Mouse (Mus musculus): Measurements from ENCODE around the gene Gm28041. TPM values are rescaled to one million over a fixed set of nuclear protein-coding genes. Genes with fewer than 3 reads are reported as not detected.

The Gm28041 gene
- total and polyA plus RNA-seq, 2 experiments from 2014 or later, result not detected

DNA sequence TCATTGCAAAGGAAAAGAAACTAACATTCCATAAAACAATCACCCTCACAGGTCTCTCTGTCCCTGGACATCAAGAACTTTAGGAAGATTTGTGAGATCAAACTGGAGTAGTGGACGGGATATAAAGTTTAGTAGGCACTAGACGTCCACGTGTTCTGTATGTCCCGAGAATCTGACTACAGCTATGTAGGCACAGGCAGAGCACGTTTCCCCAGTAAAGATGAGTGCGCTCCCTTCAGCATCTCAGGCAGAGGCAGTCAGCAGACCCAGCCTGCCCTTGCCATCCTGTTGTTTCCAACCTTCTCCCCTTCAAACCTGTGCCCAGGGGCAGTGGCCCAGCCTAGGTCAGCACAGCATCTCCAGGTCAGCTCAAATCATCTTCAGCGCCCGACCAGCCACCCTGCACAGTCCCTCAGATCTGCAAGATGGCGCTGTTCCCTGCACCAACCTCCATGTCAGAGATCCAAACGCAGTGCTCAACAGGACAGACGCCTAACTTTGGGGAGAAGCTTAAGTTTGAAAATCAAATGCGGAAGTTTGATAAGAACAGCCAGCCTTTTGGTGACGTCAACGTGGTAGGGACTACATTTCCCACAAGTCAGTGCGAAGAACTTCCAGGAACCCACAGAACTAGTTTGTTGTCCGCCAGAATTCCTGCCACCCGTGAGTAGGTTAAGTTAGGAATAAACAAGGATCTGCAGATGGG lies 43.4 kb downstream of the Gm28041 start, which contains the start of gene Zfp595:
TSS of gene Zfp595 (minus strand) at position 552 of the 706 bp plus-strand sequence.
- H3K27ac ChIP-seq (ENCODE audit: low read depth, low read length), result no peak within 1 kb of the TSS
- peak; percentile 95 for ATAC-seq

DNA sequence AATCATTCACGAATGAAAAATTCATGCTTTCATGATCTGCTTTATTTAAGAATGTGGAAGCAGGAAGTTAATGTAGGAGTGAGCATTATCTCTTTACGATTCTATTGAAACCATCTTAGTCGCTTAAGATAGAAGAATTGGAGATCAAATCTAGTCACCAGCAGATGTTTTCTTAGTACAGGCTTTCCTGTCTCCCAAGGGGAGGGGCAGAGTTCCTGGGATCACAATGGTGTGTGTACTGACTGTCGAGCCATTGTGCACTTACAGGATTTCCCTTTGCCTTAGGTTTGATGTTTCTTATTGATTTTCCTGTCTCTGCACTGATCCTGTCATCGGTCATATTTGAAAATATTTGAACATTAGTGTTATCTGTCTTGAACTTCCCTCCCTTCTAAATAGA lies 68.8 kb downstream of the Gm28041 start:
- ATAC-seq (peak; percentile 66), DNase-seq (no peak)
- Histone ChIP-seq H3K4me1 (ENCODE audit: insufficient read depth) (no peaks in the 10 kb centered on the region), H3K4me2 (ENCODE audit: low read depth) (peak overlapping the region; percentile 90), H3K4me3 (ENCODE audit: low read depth, low read length) (peak overlapping the region; percentile 75), H3K36me3 (ENCODE audit: insufficient read depth) (no peaks in the 10 kb centered on the region), H3K9me3 (ENCODE audit: low read length) (no peaks in the 10 kb centered on the region), H3K27ac (ENCODE audit: low read depth, low read length) (peak overlapping the region; percentile 74), H3K9ac (peak overlapping the region; percentile 76), H3K27me3 (ENCODE audit: insufficient read depth, low read length) (no peaks in the 10 kb centered on the region)
- no peak for TF ChIP-seq CTCF (IDR thresholded peaks at IDR 0.05; ENCODE audit: low read depth)
- WGBS, result 27% methylated on average over 5 of the region's 5 CpGs

More for the DNA sequence above, 43.4 kb downstream of the Gm28041 start, which contains the start of gene Zfp595:
- WGBS, result 16% methylated on average over 17 of the region's 17 CpGs
- H3K4me2 ChIP-seq (ENCODE audit: low read depth), result peak within 1 kb of the TSS; percentile 80
- peak; percentile 81 for DNase-seq
- no peaks in the 10 kb centered on the region for H3K36me3 ChIP-seq (ENCODE audit: insufficient read depth)
- H3K9me3 ChIP-seq (ENCODE audit: low read length), result no peaks in the 10 kb centered on the region
- H3K27me3 ChIP-seq (ENCODE audit: insufficient read depth, low read length), result no peaks in the 10 kb centered on the region
- TF ChIP-seq CTCF (IDR thresholded peaks at IDR 0.05; ENCODE audit: low read depth), result peak; percentile 67
- peak within 1 kb of the TSS; percentile 53 for H3K4me3 ChIP-seq (ENCODE audit: low read depth, low read length)
- H3K9ac ChIP-seq, result peak within 1 kb of the TSS; percentile 50
- H3K4me1 ChIP-seq (ENCODE audit: insufficient read depth), result no peaks in the 10 kb centered on the region

DNA sequence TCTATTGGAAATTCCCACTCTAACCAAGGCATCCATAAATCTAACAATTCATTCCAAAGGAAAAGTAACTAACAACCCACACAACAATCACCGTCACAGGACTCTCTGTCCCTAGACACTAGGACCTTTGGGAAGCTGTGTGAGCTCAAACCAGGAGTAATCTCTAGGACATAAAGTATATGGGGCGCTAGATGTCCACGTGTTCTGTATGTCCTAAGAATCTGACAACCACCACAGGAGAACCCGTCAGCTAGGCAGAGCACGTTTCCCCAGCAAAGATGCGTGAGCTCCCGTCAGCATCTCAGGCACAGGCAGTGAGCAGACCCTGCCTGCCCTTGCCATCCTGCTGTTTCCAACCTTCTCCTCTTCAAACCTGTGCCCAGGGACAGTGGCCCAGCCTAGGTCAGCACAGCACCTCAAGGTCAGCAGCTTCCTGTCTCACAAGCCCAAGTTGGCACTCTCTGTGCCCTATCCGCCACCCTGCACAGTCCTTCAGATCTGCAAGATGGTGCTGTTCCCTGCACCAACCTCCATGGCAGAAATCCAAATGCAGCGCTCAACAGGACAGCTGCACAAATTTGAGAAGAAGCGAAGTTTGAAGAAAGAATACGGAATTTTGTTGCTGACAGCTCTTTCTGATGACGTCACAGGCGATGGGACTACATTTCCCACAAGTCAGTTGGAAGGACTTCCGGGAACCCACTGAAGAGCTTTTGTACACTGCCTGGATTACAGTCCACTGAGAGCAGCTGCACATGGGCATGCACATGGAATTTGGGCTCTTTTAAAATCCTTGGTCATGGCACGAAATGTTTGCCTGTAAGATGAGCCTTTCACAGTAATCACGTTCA lies 69.5 kb downstream of the Gm28041 start, which contains the start of gene Zfp457:
TSS of gene Zfp457 (minus strand) at position 664 of the 851 bp plus-strand sequence.
- no peaks in the 10 kb centered on the region for H3K27me3 ChIP-seq (ENCODE audit: insufficient read depth, low read length)
- H3K4me3 ChIP-seq (ENCODE audit: low read depth, low read length), result peak within 1 kb of the TSS; percentile 75
- no peaks in the 10 kb centered on the region for H3K36me3 ChIP-seq (ENCODE audit: insufficient read depth)
- 9% methylated on average over 16 of the region's 16 CpGs for WGBS
- peak within 1 kb of the TSS; percentile 90 for H3K4me2 ChIP-seq (ENCODE audit: low read depth)
- ATAC-seq (peak; percentile 100), DNase-seq (peak; percentile 94)
- H3K9ac ChIP-seq, result peak within 1 kb of the TSS; percentile 76
- H3K9me3 ChIP-seq (ENCODE audit: low read length), result no peaks in the 10 kb centered on the region
- no peaks in the 10 kb centered on the region for H3K4me1 ChIP-seq (ENCODE audit: insufficient read depth)
- TF ChIP-seq CTCF (IDR thresholded peaks at IDR 0.05; ENCODE audit: low read depth), result peak; percentile 44; the same call in 1 of the 2 replicates
- peak within 1 kb of the TSS; percentile 74 for H3K27ac ChIP-seq (ENCODE audit: low read depth, low read length)

Other genes with a start within 250 kb of the Gm28041 start
- 2.9 and 7.8 TPM in 2 replicates for gene Rsl1, start 202.6 kb downstream of the Gm28041 start, total RNA-seq (2014; rRNA removed)
- 2.9 and 3.3 TPM in 2 replicates for gene Rsl1, start 202.6 kb downstream of the Gm28041 start, polyA plus RNA-seq (2015; fragmentation: Nextera tagmentation; extraction: Ambion mirVana)
- gene Zfp455, start 181.2 kb downstream of the Gm28041 start, total RNA-seq (2014; rRNA removed), result 2.5 and 3.2 TPM in 2 replicates
- gene Zfp455, start 181.2 kb downstream of the Gm28041 start, polyA plus RNA-seq (2015; fragmentation: Nextera tagmentation; extraction: Ambion mirVana), result 0.67 and 1.2 TPM in 2 replicates
- gene Zfp458, start 97.3 kb downstream of the Gm28041 start, total RNA-seq (2014; rRNA removed), result 15.5 and 16.6 TPM in 2 replicates
- 2.9 and 3.1 TPM in 2 replicates for gene Zfp458, start 97.3 kb downstream of the Gm28041 start, polyA plus RNA-seq (2015; fragmentation: Nextera tagmentation; extraction: Ambion mirVana)
- gene Zfp457, start 69.2 kb downstream of the Gm28041 start, total RNA-seq (2014; rRNA removed), result 0.81 and 1.5 TPM in 2 replicates
- 0.31 and 0.41 TPM in 2 replicates for gene Zfp457, start 69.2 kb downstream of the Gm28041 start, polyA plus RNA-seq (2015; fragmentation: Nextera tagmentation; extraction: Ambion mirVana)
- gene Zfp595, start 43.2 kb downstream of the Gm28041 start, total RNA-seq (2014; rRNA removed), result 3.0 and 3.2 TPM in 2 replicates
- 0.50 and 0.54 TPM in 2 replicates for gene Zfp595, start 43.2 kb downstream of the Gm28041 start, polyA plus RNA-seq (2015; fragmentation: Nextera tagmentation; extraction: Ambion mirVana)
- gene Gm28044, start 15.2 kb downstream of the Gm28041 start, total RNA-seq (2014; rRNA removed), result not detected in 2 replicates
- not detected in 2 replicates for gene Gm28044, start 15.2 kb downstream of the Gm28041 start, polyA plus RNA-seq (2015; fragmentation: Nextera tagmentation; extraction: Ambion mirVana)
- 1.2 and 2.0 TPM in 2 replicates for gene Zfp953, start 15.1 kb downstream of the Gm28041 start, total RNA-seq (2014; rRNA removed)
- 0.19 and 0.39 TPM in 2 replicates for gene Zfp953, start 15.1 kb downstream of the Gm28041 start, polyA plus RNA-seq (2015; fragmentation: Nextera tagmentation; extraction: Ambion mirVana)
- gene Zfp456, start 77 bp upstream of the Gm28041 start, total RNA-seq (2014; rRNA removed), result 0.57 and 1.1 TPM in 2 replicates
- gene Zfp456, start 77 bp upstream of the Gm28041 start, polyA plus RNA-seq (2015; fragmentation: Nextera tagmentation; extraction: Ambion mirVana), result 0.18 and 0.23 TPM in 2 replicates
- gene Zfp429, start 24.1 kb upstream of the Gm28041 start, total RNA-seq (2014; rRNA removed), result 2.4 and 12.1 TPM in 2 replicates
- gene Zfp429, start 24.1 kb upstream of the Gm28041 start, polyA plus RNA-seq (2015; fragmentation: Nextera tagmentation; extraction: Ambion mirVana), result 1.1 and 1.6 TPM in 2 replicates
- gene Zfp459, start 45.7 kb upstream of the Gm28041 start, total RNA-seq (2014; rRNA removed), result 1.9 and 2.1 TPM in 2 replicates
- gene Zfp459, start 45.7 kb upstream of the Gm28041 start, polyA plus RNA-seq (2015; fragmentation: Nextera tagmentation; extraction: Ambion mirVana), result 0.53 and 0.71 TPM in 2 replicates
- gene Zfp874a, start 75.9 kb upstream of the Gm28041 start, total RNA-seq (2014; rRNA removed), result 10.0 and 12.8 TPM in 2 replicates
- 3.6 and 4.7 TPM in 2 replicates for gene Zfp874a, start 75.9 kb upstream of the Gm28041 start, polyA plus RNA-seq (2015; fragmentation: Nextera tagmentation; extraction: Ambion mirVana)
- 9.3 and 17.5 TPM in 2 replicates for gene Zfp874b, start 108.5 kb upstream of the Gm28041 start, total RNA-seq (2014; rRNA removed)
- 2.3 TPM in 2 replicates for gene Zfp874b, start 108.5 kb upstream of the Gm28041 start, polyA plus RNA-seq (2015; fragmentation: Nextera tagmentation; extraction: Ambion mirVana)
- gene Zfp58, start 124.8 kb upstream of the Gm28041 start, total RNA-seq (2014; rRNA removed), result 4.9 and 9.2 TPM in 2 replicates
- gene Zfp58, start 124.8 kb upstream of the Gm28041 start, polyA plus RNA-seq (2015; fragmentation: Nextera tagmentation; extraction: Ambion mirVana), result 3.6 and 4.9 TPM in 2 replicates
- 0.43 TPM in 1 of 2 replicates, not detected in the other for gene Gm26965, start 150.4 kb upstream of the Gm28041 start, total RNA-seq (2014; rRNA removed)
- gene Gm26965, start 150.4 kb upstream of the Gm28041 start, polyA plus RNA-seq (2015; fragmentation: Nextera tagmentation; extraction: Ambion mirVana), result 0.19 TPM in 1 of 2 replicates, not detected in the other
- 26.8 and 29.2 TPM in 2 replicates for gene Zfp87, start 150.4 kb upstream of the Gm28041 start, total RNA-seq (2014; rRNA removed)
- gene Zfp87, start 150.4 kb upstream of the Gm28041 start, polyA plus RNA-seq (2015; fragmentation: Nextera tagmentation; extraction: Ambion mirVana), result 33.9 and 40.1 TPM in 2 replicates
- gene Zfp748, start 178.1 kb upstream of the Gm28041 start, total RNA-seq (2014; rRNA removed), result 19.3 and 20.9 TPM in 2 replicates
- gene Zfp748, start 178.1 kb upstream of the Gm28041 start, polyA plus RNA-seq (2015; fragmentation: Nextera tagmentation; extraction: Ambion mirVana), result 6.8 and 7.1 TPM in 2 replicates
- gene Zfp729b, start 234.0 kb upstream of the Gm28041 start, total RNA-seq (2014; rRNA removed), result 17.9 and 18.9 TPM in 2 replicates
- gene Zfp729b, start 234.0 kb upstream of the Gm28041 start, polyA plus RNA-seq (2015; fragmentation: Nextera tagmentation; extraction: Ambion mirVana), result 4.2 and 4.3 TPM in 2 replicates